Mouse (Mus musculus) liver, postnatal 0 days (tissue): ENCODE data around the gene Tars. TPM values are rescaled to one million over a fixed set of nuclear protein-coding genes. Genes with fewer than 3 reads are reported as not detected.

ENCODE experiments used
- ATAC-seq: fragments of 200-750 bp; cut with Nextera tagmentation; 2 replicates; pipeline ENCODE4 v1.8.0; 2017; ENCODE audit warnings: mild to moderate bottlenecking, moderate library complexity
- DNase-seq: peaks from one replicate; pipeline ENCODE4 v3.0.0-alpha.2; 2016
- H3K27ac ChIP-seq: fragments of 300-500 bp; sonication (generic); 2 replicates; pipeline ENCODE4 v1.5.1; 2014; ENCODE audit warnings: antibody characterized with exemption, moderate library complexity, mild to moderate bottlenecking, low read depth
- H3K27me3 ChIP-seq: fragments of 300-500 bp; sonication (generic); 2 replicates; pipeline ENCODE4 v1.6.1; 2014; ENCODE audit warnings: low read length, control low read depth, mixed read lengths; ENCODE audit not compliant: insufficient read depth
- H3K36me3 ChIP-seq: fragments of 300-500 bp; sonication (generic); replicated peaks from 2 replicates; pipeline ENCODE4 v1.6.1; 2014; ENCODE audit warnings: mild to moderate bottlenecking, control low read depth, low read length, moderate library complexity, mixed read lengths; ENCODE audit not compliant: insufficient read depth
- H3K4me1 ChIP-seq: fragments of 300-500 bp; sonication (generic); 2 replicates; pipeline ENCODE4 v1.6.1; 2014; ENCODE audit warnings: antibody characterized with exemption, mild to moderate bottlenecking, control low read depth; ENCODE audit not compliant: insufficient read depth
- H3K4me2 ChIP-seq: fragments of 300-500 bp; sonication (generic); 2 replicates; pipeline ENCODE4 v1.6.1; 2014; ENCODE audit warnings: low read depth, mild to moderate bottlenecking, low read length, moderate library complexity, mixed read lengths
- H3K4me3 ChIP-seq: fragments of 300-500 bp; sonication (generic); 2 replicates; pipeline ENCODE4 v1.5.1; 2014; ENCODE audit warnings: low read depth, low read length
- H3K9ac ChIP-seq: fragments of 300-500 bp; sonication (generic); replicated peaks from 2 replicates; pipeline ENCODE4 v1.6.1; 2014; ENCODE audit warnings: mild to moderate bottlenecking, moderate library complexity
- H3K9me3 ChIP-seq: fragments of 300-500 bp; sonication (generic); 2 replicates; pipeline ENCODE4 v1.6.1; 2016; ENCODE audit warnings: mild to moderate bottlenecking, control low read depth, low read length, mixed read lengths
- CTCF ChIP-seq: sonication (generic); IDR thresholded peaks from 2 replicates; pipeline ENCODE4 v1.5.1; 2016; ENCODE audit warnings: antibody characterized with exemption, low read depth
- EP300 ChIP-seq: IDR thresholded peaks from 2 replicates; pipeline ENCODE4 v1.6.1; 2016; ENCODE audit warnings: antibody characterized with exemption, low read depth, mild to moderate bottlenecking
- WGBS: fragments of 180-500 bp; shearing (Covaris S2); extraction: QIAGEN DNeasy Blood & Tissue Kit; methylation state at CpG from one replicate; pipeline ENCODE4 v1.1.7; 2014; ENCODE audit not compliant: insufficient replicate concordance; 5-methylcytosine and 5-hydroxymethylcytosine counted together
- polyA plus RNA-seq: library from polyadenylated mRNA; unstranded; fragments of >200 nt; fragmentation: Nextera tagmentation; extraction: Ambion mirVana; gene quantifications from 2 replicates; pipeline ENCODE4 v1.2.1, GENCODE M21; 2015

The Tars gene
- polyA plus RNA-seq, 1 experiment from 2014 or later, result 25.3 TPM

- Histone ChIP-seq H3K27me3 (no peaks in the 10 kb centered on the region), H3K27ac (no peak overlapping the region), H3K4me3 (no peak overlapping the region), H3K4me1 (no peaks in the 10 kb centered on the region), H3K9ac (no peak overlapping the region), H3K4me2 (no peak overlapping the region), H3K36me3 (no peaks in the 10 kb centered on the region), H3K9me3 (no peaks in the 10 kb centered on the region)
- WGBS, result 59% methylated on average over 7 of the region's 7 CpGs
- DNase-seq, result no peak
- TF ChIP-seq EP300, result no peak
- no peak for TF ChIP-seq CTCF
- ATAC-seq, result no peak
These were observed 12.4 kb upstream of the Tars start for GRCm38 (mm10) chr15:11411846-11412245.

GRCm38 (mm10) chr15:11408155-11408826 lies 8.8 kb upstream of the Tars start:
- H3K36me3 ChIP-seq, result no peaks in the 10 kb centered on the region
- no peak overlapping the region for H3K4me3 ChIP-seq
- WGBS, result 36% methylated on average over 7 of the region's 7 CpGs
- no peak overlapping the region for H3K4me2 ChIP-seq
- no peak overlapping the region for H3K9ac ChIP-seq
- TF ChIP-seq CTCF, result peak; percentile 61
- TF ChIP-seq EP300, result no peak
- no peak for ATAC-seq
- no peaks in the 10 kb centered on the region for H3K9me3 ChIP-seq
- H3K27me3 ChIP-seq, result no peaks in the 10 kb centered on the region
- no peak overlapping the region for H3K27ac ChIP-seq
- no peaks in the 10 kb centered on the region for H3K4me1 ChIP-seq
- peak; percentile 33 for DNase-seq

DNA sequence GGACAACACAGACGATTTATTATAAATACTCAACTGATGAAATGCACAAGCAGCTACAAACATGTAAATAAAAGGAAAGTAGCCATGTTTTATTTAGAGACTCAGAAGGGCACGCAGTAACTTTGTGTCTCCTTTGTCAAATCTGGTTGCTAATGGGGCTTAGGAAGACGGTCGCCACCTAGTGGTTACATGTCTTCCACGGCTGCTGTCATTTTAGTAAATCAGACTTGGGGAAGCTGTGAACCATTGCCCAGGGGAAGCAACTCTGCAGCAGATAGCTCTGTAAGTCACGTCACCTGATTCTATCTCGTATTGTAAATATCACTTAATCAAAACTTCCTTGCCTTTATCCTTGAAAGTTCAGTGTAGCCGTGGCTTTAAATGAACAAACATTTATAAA lies 7.9 kb upstream of the Tars start:
- H3K9ac ChIP-seq, result no peak overlapping the region
- WGBS, result 11% methylated on average over 8 of the region's 8 CpGs
- DNase-seq (peak; percentile 65), ATAC-seq (no peak)
- no peak overlapping the region for H3K4me2 ChIP-seq
- H3K27ac ChIP-seq, result no peak overlapping the region
- no peaks in the 10 kb centered on the region for H3K4me1 ChIP-seq
- no peak overlapping the region for H3K4me3 ChIP-seq
- TF ChIP-seq EP300 (no peak), CTCF (peak; percentile 84)
- H3K36me3 ChIP-seq, result no peaks in the 10 kb centered on the region
- no peaks in the 10 kb centered on the region for H3K9me3 ChIP-seq
- no peaks in the 10 kb centered on the region for H3K27me3 ChIP-seq

DNA sequence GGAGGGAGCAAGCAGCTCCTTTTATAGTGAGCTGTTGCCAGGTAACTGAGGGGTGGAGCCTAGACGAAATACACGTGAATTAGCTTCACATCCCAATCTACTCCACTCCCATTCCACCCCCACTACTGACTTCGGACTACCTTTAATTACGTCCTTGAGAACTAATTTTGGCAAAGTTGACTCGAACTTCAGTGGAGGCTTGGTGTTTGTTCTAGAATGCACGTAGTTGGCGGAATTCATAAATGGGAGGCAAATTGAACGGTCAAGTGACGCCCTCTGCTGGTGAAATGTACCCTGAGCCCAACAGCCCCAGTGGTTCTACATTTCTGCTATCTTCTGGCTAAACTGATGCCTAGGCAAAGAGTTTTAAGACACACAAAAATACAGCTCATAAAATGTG lies 7.3 kb upstream of the Tars start:
- H3K27ac ChIP-seq, result no peak overlapping the region
- H3K9me3 ChIP-seq, result no peaks in the 10 kb centered on the region
- H3K4me3 ChIP-seq, result no peak overlapping the region
- no peaks in the 10 kb centered on the region for H3K36me3 ChIP-seq
- TF ChIP-seq EP300 (no peak), CTCF (peak; percentile 62)
- H3K9ac ChIP-seq, result no peak overlapping the region
- DNase-seq (peak; percentile 50), ATAC-seq (peak; percentile 40; the same call in 1 of the 2 replicates)
- WGBS, result 40% methylated on average over 9 of the region's 9 CpGs
- no peak overlapping the region for H3K4me2 ChIP-seq
- H3K27me3 ChIP-seq, result no peaks in the 10 kb centered on the region
- H3K4me1 ChIP-seq, result no peaks in the 10 kb centered on the region

- Histone ChIP-seq H3K27me3 (no peaks in the 10 kb centered on the region), H3K27ac (peak overlapping the region; percentile 91), H3K36me3 (peaks cover 13% of the 10 kb centered on the region), H3K4me3 (peak overlapping the region; percentile 90), H3K4me2 (peak overlapping the region; percentile 68), H3K9ac (peak overlapping the region; percentile 88), H3K9me3 (no peaks in the 10 kb centered on the region), H3K4me1 (peaks cover 15% of the 10 kb centered on the region)
- peak; percentile 59 for DNase-seq
- no peak for TF ChIP-seq EP300
- no peak for TF ChIP-seq CTCF
- WGBS, result 2% methylated on average over 10 of the region's 10 CpGs
- ATAC-seq, result peak; percentile 56
These were observed 652 bp downstream of the Tars start for GRCm38 (mm10) chr15:11398676-11399350.

- Histone ChIP-seq H3K27me3 (no peaks in the 10 kb centered on the region), H3K4me1 (peaks cover 15% of the 10 kb centered on the region), H3K4me3 (no peak overlapping the region), H3K36me3 (peaks cover 37% of the 10 kb centered on the region), H3K27ac (no peak overlapping the region), H3K4me2 (no peak overlapping the region), H3K9ac (no peak overlapping the region), H3K9me3 (no peaks in the 10 kb centered on the region)
- WGBS, result 84% methylated on average over 6 of the region's 6 CpGs
- DNase-seq, result no peak
- no peak for ATAC-seq
- TF ChIP-seq CTCF (no peak), EP300 (no peak)
These were observed 3.0 kb downstream of the Tars start for GRCm38 (mm10) chr15:11396421-11396820.
